Mouse (Mus musculus): ENCODE measurements around the gene Hdac11. TPM values are rescaled to one million over a fixed set of nuclear protein-coding genes. Genes with fewer than 3 reads are reported as not detected.

The Hdac11 gene
- polyA plus RNA-seq, 1 experiment from 2014 or later, result 13.5 TPM

GRCm38 (mm10) chr6:91213287-91214218 lies 57.1 kb downstream of the Hdac11 start:
- WGBS, result 35% methylated on average over 21 of the region's 21 CpGs
- H3K4me1 ChIP-seq, result peaks cover 86% of the 10 kb centered on the region

DNA sequence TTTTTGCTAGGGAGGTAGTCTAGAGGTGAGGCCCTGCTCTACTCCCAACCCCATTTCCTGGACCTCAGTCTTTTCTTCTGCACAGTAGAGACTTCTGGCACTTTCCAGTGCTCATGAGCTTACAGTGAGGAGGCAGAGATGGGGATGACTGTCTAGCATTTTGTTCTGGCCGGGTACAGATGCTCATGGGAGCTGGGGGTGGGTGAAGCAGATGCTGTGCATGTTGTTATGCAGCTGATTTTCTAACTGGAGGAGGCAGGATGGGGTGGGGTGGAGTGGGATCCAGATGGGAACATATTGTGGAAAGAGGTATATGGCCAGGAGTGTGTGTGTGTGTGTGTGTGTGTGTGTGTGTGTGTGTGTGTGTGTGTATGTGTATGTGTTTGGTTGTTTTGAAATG lies 59.0 kb downstream of the Hdac11 start:
- Histone ChIP-seq H3K36me3 (peaks cover 11% of the 10 kb centered on the region; the same call in 1 of the 2 replicates), H3K27ac (peak overlapping the region; percentile 17; the same call in 1 of the 2 replicates), H3K9me3 (no peaks in the 10 kb centered on the region), H3K4me3 (no peak overlapping the region), H3K9ac (no peak overlapping the region), H3K4me1 (peaks cover 89% of the 10 kb centered on the region), H3K4me2 (peak overlapping the region; percentile 67), H3K27me3 (no peaks in the 10 kb centered on the region)
- 36% methylated on average over 1 of the region's 1 CpGs for WGBS
- no peak for ATAC-seq (ENCODE audit: insufficient number of reproducible peaks, low FRiP score, low TSS enrichment, low read depth)

More at GRCm38 (mm10) chr6:91213287-91214218, 57.1 kb downstream of the Hdac11 start:
- peak overlapping the region; percentile 55 for H3K4me3 ChIP-seq
- peak overlapping the region; percentile 67 for H3K4me2 ChIP-seq
- H3K9me3 ChIP-seq, result no peaks in the 10 kb centered on the region
- ATAC-seq (ENCODE audit: insufficient number of reproducible peaks, low FRiP score, low TSS enrichment, low read depth), result no peak
- H3K27me3 ChIP-seq, result no peaks in the 10 kb centered on the region
- H3K27ac ChIP-seq, result peak overlapping the region; percentile 84
- H3K9ac ChIP-seq, result peak overlapping the region; percentile 50; the same call in 1 of the 2 replicates
- H3K36me3 ChIP-seq, result peaks cover 11% of the 10 kb centered on the region; the same call in 1 of the 2 replicates

- ATAC-seq (ENCODE audit: insufficient number of reproducible peaks, low FRiP score, low TSS enrichment, low read depth), result no peak
- Histone ChIP-seq H3K27ac (no peak overlapping the region), H3K27me3 (no peaks in the 10 kb centered on the region), H3K36me3 (peaks cover 11% of the 10 kb centered on the region; the same call in 1 of the 2 replicates), H3K9me3 (no peaks in the 10 kb centered on the region), H3K4me3 (no peak overlapping the region), H3K9ac (no peak overlapping the region), H3K4me1 (peaks cover 92% of the 10 kb centered on the region), H3K4me2 (no peak overlapping the region)
- 69% methylated on average over 9 of the region's 9 CpGs for WGBS
These were observed 62.0 kb downstream of the Hdac11 start for GRCm38 (mm10) chr6:91218445-91218844.

DNA sequence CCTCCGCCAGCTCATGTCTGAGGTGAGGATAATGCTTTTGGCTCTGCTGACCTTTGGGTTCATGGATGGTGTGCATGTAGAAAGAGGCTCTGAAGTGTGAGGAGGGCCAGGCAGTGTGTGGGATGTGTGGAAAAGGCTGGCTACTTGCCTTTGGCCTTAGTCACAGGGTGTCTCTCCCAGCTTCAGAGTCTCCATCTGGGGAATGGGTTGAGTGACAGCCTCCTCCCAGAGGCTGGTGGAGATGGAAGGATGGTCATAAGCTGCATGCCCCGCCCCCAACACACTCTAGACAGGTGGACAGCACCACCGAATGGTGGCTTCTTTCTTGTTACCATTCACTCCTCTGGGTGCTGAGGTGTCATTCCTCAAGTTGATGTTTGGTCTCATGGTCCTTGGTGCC lies 62.4 kb downstream of the Hdac11 start:
- Histone ChIP-seq H3K4me1 (peaks cover 91% of the 10 kb centered on the region), H3K36me3 (peaks cover 11% of the 10 kb centered on the region; the same call in 1 of the 2 replicates), H3K4me3 (no peak overlapping the region), H3K4me2 (no peak overlapping the region), H3K9ac (no peak overlapping the region), H3K27ac (no peak overlapping the region), H3K9me3 (no peaks in the 10 kb centered on the region), H3K27me3 (no peaks in the 10 kb centered on the region)
- WGBS, result 78% methylated on average over 3 of the region's 3 CpGs
- ATAC-seq (ENCODE audit: insufficient number of reproducible peaks, low FRiP score, low TSS enrichment, low read depth), result no peak

GRCm38 (mm10) chr6:91220062-91220461 lies 63.6 kb downstream of the Hdac11 start:
- peaks cover 82% of the 10 kb centered on the region for H3K4me1 ChIP-seq
- no peak overlapping the region for H3K4me2 ChIP-seq

DNA sequence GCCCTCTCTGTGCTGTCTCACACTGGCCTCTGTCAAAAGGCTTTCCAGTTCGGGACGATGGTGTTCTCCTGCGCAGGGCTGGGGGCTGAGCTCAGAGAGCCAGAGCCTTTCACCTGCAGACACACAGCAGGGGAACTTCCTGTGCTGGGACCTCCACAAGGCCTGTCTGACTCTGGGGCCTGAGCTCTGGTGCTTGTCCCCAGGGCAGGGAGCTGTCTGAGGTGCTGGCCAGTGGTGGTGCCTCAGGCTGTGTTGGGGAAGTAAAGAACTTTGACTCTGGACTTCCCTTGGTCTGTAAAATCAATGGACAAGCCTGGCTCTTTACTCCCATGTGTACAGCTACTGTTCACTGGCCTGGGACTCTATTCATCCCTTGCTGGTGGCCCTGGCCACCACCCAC lies 64.6 kb downstream of the Hdac11 start:
- H3K4me3 ChIP-seq, result no peak overlapping the region
- H3K9me3 ChIP-seq, result no peaks in the 10 kb centered on the region
- peaks cover 76% of the 10 kb centered on the region for H3K4me1 ChIP-seq
- WGBS, result 3% methylated on average over 3 of the region's 3 CpGs
- H3K9ac ChIP-seq, result no peak overlapping the region
- H3K4me2 ChIP-seq, result no peak overlapping the region
- H3K36me3 ChIP-seq, result peaks cover 7% of the 10 kb centered on the region; the same call in 1 of the 2 replicates
- ATAC-seq (ENCODE audit: insufficient number of reproducible peaks, low FRiP score, low TSS enrichment, low read depth), result 0 out of 2 replicates have a peak, but pooled peaks have one; percentile 7
- peak overlapping the region; percentile 69 for H3K27ac ChIP-seq
- no peaks in the 10 kb centered on the region for H3K27me3 ChIP-seq

More at GRCm38 (mm10) chr6:91220062-91220461, 63.6 kb downstream of the Hdac11 start:
- Histone ChIP-seq H3K27me3 (no peaks in the 10 kb centered on the region), H3K36me3 (peaks cover 11% of the 10 kb centered on the region; the same call in 1 of the 2 replicates), H3K9ac (no peak overlapping the region), H3K27ac (peak overlapping the region; percentile 69), H3K4me3 (no peak overlapping the region), H3K9me3 (no peaks in the 10 kb centered on the region)
- no peak for ATAC-seq (ENCODE audit: insufficient number of reproducible peaks, low FRiP score, low TSS enrichment, low read depth)

DNA sequence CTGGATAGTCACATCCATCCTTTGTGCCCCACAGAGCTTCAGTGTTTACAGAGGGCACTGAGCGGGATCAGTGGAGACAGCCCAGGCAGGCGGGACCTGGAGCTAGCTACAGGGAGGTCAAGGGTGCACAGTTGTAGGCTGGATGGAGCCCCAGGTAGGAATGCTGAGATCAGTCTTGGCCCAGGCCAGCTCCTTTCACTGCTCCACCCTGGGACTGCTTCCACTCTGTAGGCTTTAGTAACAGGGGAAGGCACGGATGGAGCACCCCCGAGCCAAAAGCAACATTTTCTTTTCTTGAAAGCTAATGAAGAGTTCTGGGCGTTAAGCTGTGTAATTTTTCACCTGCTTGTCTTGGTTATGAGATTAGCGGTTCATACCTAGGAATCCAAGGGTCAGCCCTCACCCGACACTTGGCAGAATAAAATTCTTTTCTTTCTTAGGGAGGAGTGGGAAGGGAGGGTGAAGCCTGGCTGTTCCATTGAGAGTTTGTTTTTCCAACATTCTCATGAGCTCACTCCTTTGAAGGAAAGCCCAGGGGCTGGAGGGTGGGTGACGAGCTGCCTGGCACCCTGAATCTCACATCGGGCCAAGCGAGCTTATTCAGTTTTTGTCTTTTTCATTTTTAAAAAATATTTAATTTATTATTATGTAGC lies 66.4 kb downstream of the Hdac11 start:
- Histone ChIP-seq H3K9me3 (no peaks in the 10 kb centered on the region), H3K27me3 (no peaks in the 10 kb centered on the region), H3K4me3 (no peak overlapping the region), H3K4me2 (no peak overlapping the region), H3K4me1 (peaks cover 61% of the 10 kb centered on the region), H3K9ac (no peak overlapping the region), H3K27ac (no peak overlapping the region), H3K36me3 (no peaks in the 10 kb centered on the region; the same call in 1 of the 2 replicates)
- ATAC-seq (ENCODE audit: insufficient number of reproducible peaks, low FRiP score, low TSS enrichment, low read depth), result 0 out of 2 replicates have a peak, but pooled peaks have one; percentile 31
- 67% methylated on average over 10 of the region's 10 CpGs for WGBS

Other genes starting within 250 kb of the Hdac11 start
- gene Iqsec1, start 168.0 kb upstream of the Hdac11 start, polyA plus RNA-seq (2015; fragmentation: Nextera tagmentation; extraction: Ambion mirVana), result 11.4 and 11.6 TPM in 2 replicates
- 11.3 and 11.6 TPM in 2 replicates for gene Nup210, start 39.8 kb upstream of the Hdac11 start, polyA plus RNA-seq (2015; fragmentation: Nextera tagmentation; extraction: Ambion mirVana)
- 297 and 305 TPM in 2 replicates for gene Fbln2, start 55.8 kb downstream of the Hdac11 start, polyA plus RNA-seq (2015; fragmentation: Nextera tagmentation; extraction: Ambion mirVana)

All from limb, embryonic 15.5 days (tissue).